Mouse (Mus musculus): Measurements from ENCODE around the gene Lrrc38. TPM values are rescaled to one million over a fixed set of nuclear protein-coding genes. Genes with fewer than 3 reads are reported as not detected.

The Lrrc38 gene
- polyA plus RNA-seq (2015; fragmentation: Nextera tagmentation; extraction: Ambion mirVana): 0.17 and 0.40 TPM in 2 replicates

- Histone ChIP-seq H3K27ac (replicated peaks) (no peak within 1 kb of the TSS), H3K27me3 (replicated peaks) (peaks cover 64% of the 10 kb centered on the region), H3K36me3 (no peaks in the 10 kb centered on the region), H3K9me3 (no peaks in the 10 kb centered on the region), H3K4me2 (peak within 1 kb of the TSS; percentile 98), H3K4me3 (peak within 1 kb of the TSS; percentile 61), H3K9ac (peak within 1 kb of the TSS; percentile 74), H3K4me1 (peaks cover 23% of the 10 kb centered on the region)
- peak; percentile 7; the same call in 1 of the 2 replicates for ATAC-seq (ENCODE audit: extremely low read depth, insufficient number of reproducible peaks, low FRiP score, low TSS enrichment)
- under 1% methylated on average over 19 of the region's 19 CpGs for WGBS
Measured at GRCm38 (mm10) chr4:143349484-143349906, at the start of gene Lrrc38. Gene Lrrc38 (plus strand): TSS chr4:143349757.

GRCm38 (mm10) chr4:143300113-143300688 is 49.4 kb upstream of the Lrrc38 start:
- H3K4me1 ChIP-seq: peaks cover 39% of the 10 kb centered on the region
- H3K27ac ChIP-seq (replicated peaks): no peak overlapping the region
- peak overlapping the region; percentile 60 for H3K4me3 ChIP-seq
- 9% methylated on average over 12 of the region's 12 CpGs for WGBS
- peaks cover 37% of the 10 kb centered on the region for H3K27me3 ChIP-seq (replicated peaks)
- H3K9ac ChIP-seq: peak overlapping the region; percentile 81
- no peaks in the 10 kb centered on the region for H3K36me3 ChIP-seq
- H3K9me3 ChIP-seq: no peaks in the 10 kb centered on the region
- ATAC-seq (ENCODE audit: extremely low read depth, insufficient number of reproducible peaks, low FRiP score, low TSS enrichment): no peak
- peak overlapping the region; percentile 73 for H3K4me2 ChIP-seq

GRCm38 (mm10) chr4:143301042-143301441 is 48.5 kb upstream of the Lrrc38 start:
- no peak overlapping the region for H3K9ac ChIP-seq
- H3K4me2 ChIP-seq: peak overlapping the region; percentile 73
- no peak for ATAC-seq (ENCODE audit: extremely low read depth, insufficient number of reproducible peaks, low FRiP score, low TSS enrichment)
- peaks cover 37% of the 10 kb centered on the region for H3K27me3 ChIP-seq (replicated peaks)
- no peaks in the 10 kb centered on the region for H3K36me3 ChIP-seq
- peaks cover 32% of the 10 kb centered on the region for H3K4me1 ChIP-seq
- no peak overlapping the region; the same call in 1 of the 2 replicates for H3K27ac ChIP-seq (replicated peaks)
- H3K4me3 ChIP-seq: peak overlapping the region; percentile 60
- no peaks in the 10 kb centered on the region for H3K9me3 ChIP-seq
- WGBS: 41% methylated on average over 5 of the region's 5 CpGs

- H3K27me3 ChIP-seq (replicated peaks): peaks cover 37% of the 10 kb centered on the region
- H3K27ac ChIP-seq (replicated peaks): no peak overlapping the region
- no peak overlapping the region for H3K4me3 ChIP-seq
- peaks cover 25% of the 10 kb centered on the region for H3K4me1 ChIP-seq
- 51% methylated on average over 4 of the region's 4 CpGs for WGBS
- ATAC-seq (ENCODE audit: extremely low read depth, insufficient number of reproducible peaks, low FRiP score, low TSS enrichment): no peak
- no peak overlapping the region for H3K4me2 ChIP-seq
- no peaks in the 10 kb centered on the region for H3K36me3 ChIP-seq
- no peak overlapping the region for H3K9ac ChIP-seq
- H3K9me3 ChIP-seq: no peaks in the 10 kb centered on the region
Measured at GRCm38 (mm10) chr4:143301875-143302274, 47.7 kb upstream of the Lrrc38 start.

DNA sequence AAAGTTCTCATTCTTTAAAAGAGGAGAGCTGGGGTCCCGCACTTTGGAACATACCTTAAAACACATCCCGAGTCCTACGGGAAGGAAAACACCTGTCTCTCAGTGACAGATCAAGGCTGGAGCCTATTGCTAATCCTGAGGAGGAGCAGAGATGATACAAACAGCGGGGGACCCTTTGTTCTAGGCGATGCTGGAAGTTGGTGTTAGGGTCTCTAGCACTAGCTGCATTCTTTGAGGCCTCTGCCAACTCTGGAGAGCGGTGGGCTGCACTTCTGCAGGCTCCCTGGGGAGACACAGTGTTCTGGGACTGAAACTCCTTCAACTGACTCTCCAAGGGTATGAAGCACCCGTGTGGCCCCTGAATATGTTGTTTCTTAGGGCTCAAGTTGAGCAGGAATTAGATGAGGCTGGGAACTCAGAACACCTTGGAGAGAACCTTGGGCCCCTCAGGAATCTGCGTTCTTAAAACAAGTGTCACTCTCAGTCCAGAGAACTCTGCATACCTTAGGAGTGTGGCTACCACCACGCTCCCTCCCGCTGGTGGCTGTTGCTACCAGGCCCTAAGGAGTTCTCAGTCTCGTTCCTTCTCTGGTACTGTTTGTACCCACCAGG is 47.2 kb upstream of the Lrrc38 start:
- H3K36me3 ChIP-seq: no peaks in the 10 kb centered on the region
- no peak overlapping the region for H3K9ac ChIP-seq
- 42% methylated on average over 11 of the region's 11 CpGs for WGBS
- peaks cover 35% of the 10 kb centered on the region for H3K27me3 ChIP-seq (replicated peaks)
- H3K4me2 ChIP-seq: no peak overlapping the region
- ATAC-seq (ENCODE audit: extremely low read depth, insufficient number of reproducible peaks, low FRiP score, low TSS enrichment): no peak
- H3K4me3 ChIP-seq: no peak overlapping the region
- H3K4me1 ChIP-seq: peaks cover 20% of the 10 kb centered on the region
- no peaks in the 10 kb centered on the region for H3K9me3 ChIP-seq
- no peak overlapping the region for H3K27ac ChIP-seq (replicated peaks)

DNA sequence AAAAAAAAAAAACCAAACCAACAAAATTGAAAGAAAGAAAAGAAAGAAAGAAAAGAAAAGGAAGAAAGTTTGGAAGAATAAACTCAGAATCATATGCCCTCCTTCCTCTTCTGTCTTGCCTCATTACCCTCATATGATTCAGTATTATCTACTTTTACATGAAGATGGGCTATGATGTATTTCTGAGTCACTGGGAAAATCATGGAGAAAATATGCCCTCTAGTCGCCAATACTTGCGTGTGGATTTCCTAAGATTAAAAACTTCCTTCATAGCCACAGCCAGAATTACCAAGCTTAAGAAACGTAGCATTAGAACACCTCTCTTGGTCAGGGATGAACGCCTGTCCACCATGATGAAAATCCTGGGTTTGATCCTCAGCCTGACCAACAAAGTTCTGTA is 44.5 kb upstream of the Lrrc38 start:
- Histone ChIP-seq H3K27me3 (replicated peaks) (peaks cover 19% of the 10 kb centered on the region), H3K4me3 (no peak overlapping the region), H3K36me3 (no peaks in the 10 kb centered on the region), H3K9me3 (no peaks in the 10 kb centered on the region), H3K4me2 (no peak overlapping the region), H3K27ac (replicated peaks) (no peak overlapping the region), H3K4me1 (peaks cover 7% of the 10 kb centered on the region), H3K9ac (no peak overlapping the region)
- WGBS: 85% methylated on average over 4 of the region's 4 CpGs
- ATAC-seq (ENCODE audit: extremely low read depth, insufficient number of reproducible peaks, low FRiP score, low TSS enrichment): no peak

DNA sequence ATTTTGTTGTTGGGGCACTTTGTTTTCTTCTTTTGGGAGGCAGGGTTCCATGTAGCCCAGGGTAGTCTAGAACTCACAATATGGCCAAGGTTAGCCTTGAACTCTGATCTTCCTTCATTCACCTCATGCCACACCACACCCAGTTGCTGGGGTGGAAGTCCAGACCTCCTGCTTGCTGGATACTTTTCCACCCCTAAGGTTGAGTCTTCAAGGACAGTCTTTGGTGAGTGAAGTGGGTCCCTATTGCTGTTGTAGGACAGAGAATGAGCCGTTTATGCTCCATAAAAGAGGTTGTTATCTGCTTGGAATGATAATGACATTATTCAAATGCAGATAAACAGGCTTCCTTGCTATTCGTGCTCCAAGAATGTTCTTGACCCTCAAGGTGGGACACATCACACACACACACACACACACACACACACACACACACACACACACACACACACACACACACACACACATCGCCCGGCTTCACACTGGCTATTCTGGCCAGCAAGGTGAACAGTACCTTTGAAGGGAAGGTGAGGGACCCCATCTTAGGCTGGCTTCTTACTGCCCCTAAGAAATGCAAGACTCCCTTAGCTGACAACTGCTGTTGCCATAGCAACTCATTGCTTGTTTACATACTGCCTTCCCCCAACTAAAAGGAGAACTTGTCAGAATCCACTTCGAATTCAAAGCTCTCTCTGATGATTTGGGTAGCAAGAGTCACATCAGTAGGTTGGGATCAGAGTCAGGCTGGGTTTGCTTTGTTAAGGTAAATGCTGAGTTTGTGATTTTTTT is 43.4 kb upstream of the Lrrc38 start:
- H3K4me3 ChIP-seq: no peak overlapping the region
- peaks cover 9% of the 10 kb centered on the region for H3K27me3 ChIP-seq (replicated peaks)
- no peak overlapping the region for H3K27ac ChIP-seq (replicated peaks)
- 57% methylated on average over 5 of the region's 5 CpGs for WGBS
- 0 out of 2 replicates have a peak, but pooled peaks cover 2% of the 10 kb centered on the region for H3K9me3 ChIP-seq
- H3K4me1 ChIP-seq: peaks cover under 1% of the 10 kb centered on the region; the same call in 1 of the 2 replicates
- H3K9ac ChIP-seq: no peak overlapping the region
- H3K36me3 ChIP-seq: no peaks in the 10 kb centered on the region
- ATAC-seq (ENCODE audit: extremely low read depth, insufficient number of reproducible peaks, low FRiP score, low TSS enrichment): no peak
- no peak overlapping the region for H3K4me2 ChIP-seq

DNA sequence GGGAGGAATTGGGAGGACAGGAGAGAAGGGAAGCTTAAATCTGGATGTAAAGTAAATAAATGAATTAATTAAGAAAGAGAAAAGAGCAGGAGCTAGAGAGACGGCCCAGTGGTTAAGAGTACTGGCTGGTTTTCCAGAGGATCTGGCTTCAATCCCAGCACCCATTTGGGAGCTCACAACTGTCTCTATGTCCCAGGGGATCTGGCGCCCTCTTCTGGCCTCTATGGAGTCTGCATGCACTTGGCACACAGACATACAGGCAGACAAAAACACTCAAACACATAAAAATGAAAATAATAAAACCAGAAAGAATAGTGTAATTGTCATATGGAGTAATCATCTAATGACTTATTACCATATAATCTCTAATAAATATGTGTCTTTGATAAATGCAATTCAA is 38.2 kb upstream of the Lrrc38 start:
- Histone ChIP-seq H3K9me3 (0 out of 2 replicates have a peak, but pooled peaks cover 3% of the 10 kb centered on the region), H3K27ac (replicated peaks) (no peak overlapping the region), H3K4me3 (no peak overlapping the region), H3K4me2 (no peak overlapping the region), H3K4me1 (no peaks in the 10 kb centered on the region), H3K27me3 (replicated peaks) (no peaks in the 10 kb centered on the region), H3K9ac (no peak overlapping the region), H3K36me3 (no peaks in the 10 kb centered on the region)
- no peak for ATAC-seq (ENCODE audit: extremely low read depth, insufficient number of reproducible peaks, low FRiP score, low TSS enrichment)
- 35% methylated on average over 2 of the region's 2 CpGs for WGBS

GRCm38 (mm10) chr4:143313299-143313698 is 36.3 kb upstream of the Lrrc38 start:
- no peak for ATAC-seq (ENCODE audit: extremely low read depth, insufficient number of reproducible peaks, low FRiP score, low TSS enrichment)

DNA sequence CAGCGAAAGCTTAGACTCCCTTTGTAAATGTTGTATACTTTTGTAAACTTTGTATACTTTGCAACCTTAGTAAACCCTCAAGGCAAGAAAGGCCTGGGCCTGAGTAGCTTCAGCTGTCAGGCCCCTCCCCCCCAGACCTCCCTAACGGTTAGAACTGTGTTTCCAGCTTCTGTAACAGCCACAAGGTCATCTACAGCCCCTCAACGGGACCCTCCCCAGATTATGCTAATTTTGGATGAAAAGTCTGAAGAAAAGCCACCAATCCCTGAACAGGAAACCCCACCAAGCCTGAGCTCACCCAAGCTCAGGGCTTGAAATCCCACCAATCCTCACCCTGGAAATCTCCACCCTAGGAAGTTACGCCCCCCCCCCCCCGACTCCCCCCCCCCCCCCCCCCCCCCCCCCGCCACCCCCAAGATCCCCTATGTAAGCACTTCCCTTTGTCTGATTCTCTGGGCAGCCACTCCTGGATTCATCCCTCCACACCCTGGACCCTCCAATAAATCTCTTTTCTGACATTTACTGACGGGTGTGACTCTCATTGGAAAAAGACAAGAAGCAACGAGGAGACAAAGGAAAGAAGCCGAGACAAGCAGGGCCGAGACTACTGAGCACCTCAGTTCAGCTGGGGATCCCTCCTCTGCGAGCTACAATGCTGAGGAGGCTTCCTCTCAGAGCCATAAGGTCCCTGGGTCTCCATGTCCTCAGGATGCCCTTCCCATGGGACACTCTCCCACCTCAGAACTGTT is 25.2 kb upstream of the Lrrc38 start:
- Histone ChIP-seq H3K27ac (replicated peaks) (no peak overlapping the region), H3K9me3 (no peaks in the 10 kb centered on the region), H3K9ac (no peak overlapping the region), H3K36me3 (no peaks in the 10 kb centered on the region), H3K4me2 (peak overlapping the region; percentile 78), H3K4me3 (no peak overlapping the region), H3K27me3 (replicated peaks) (no peaks in the 10 kb centered on the region), H3K4me1 (peaks cover 8% of the 10 kb centered on the region)
- no peak for ATAC-seq (ENCODE audit: extremely low read depth, insufficient number of reproducible peaks, low FRiP score, low TSS enrichment)
- WGBS: 17% methylated on average over 8 of the region's 11 CpGs

More at GRCm38 (mm10) chr4:143313299-143313698, 36.3 kb upstream of the Lrrc38 start:
- no peak overlapping the region for H3K9ac ChIP-seq
- 0 out of 2 replicates have a peak, but pooled peaks cover 3% of the 10 kb centered on the region for H3K9me3 ChIP-seq
- no peak overlapping the region for H3K27ac ChIP-seq (replicated peaks)
- H3K36me3 ChIP-seq: no peaks in the 10 kb centered on the region
- 73% methylated on average over 6 of the region's 6 CpGs for WGBS
- no peaks in the 10 kb centered on the region for H3K4me1 ChIP-seq
- no peak overlapping the region for H3K4me2 ChIP-seq
- H3K27me3 ChIP-seq (replicated peaks): no peaks in the 10 kb centered on the region
- no peak overlapping the region for H3K4me3 ChIP-seq

Data from heart, embryonic 13.5 days (tissue).